ENCODE assay signal across 8 mouse cellular contexts in genomic region chr19:5796573-5797111, GRCm38 (mm10). TPM values are rescaled to one million over a fixed set of nuclear protein-coding genes. Genes with fewer than 3 reads are reported as not detected.
A peak's percentile ranks its signal among the peaks of the same experiment; 100 is the strongest.
DNase-seq lines count a peak whose midpoint lies in the region; ATAC-seq and TF ChIP-seq lines count a peak whose summit lies in the region.

No protein-coding gene starts in this region.

- H3K27ac ChIP-seq in layer of hippocampus, adult 2 months = peak overlapping the region; percentile 100
- H3K27ac ChIP-seq in cortical plate, adult 2 months (ENCODE audit: insufficient read depth, low read length) = peak overlapping the region; percentile 33; the same call in 1 of the 2 replicates
- no peak overlapping the region for H3K27ac ChIP-seq in hindbrain, embryonic 14.5 days
- peak overlapping the region; percentile 34; the same call in 1 of the 2 replicates for H3K27ac ChIP-seq in midbrain, embryonic 16.5 days (ENCODE audit: low read length)

- TF ChIP-seq CTCF in layer of hippocampus, adult 2 months (conservative IDR thresholded peaks at IDR 0.05) = no peak
- no peak for TF ChIP-seq CTCF in cortical plate, adult 2 months (IDR thresholded peaks at IDR 0.05; ENCODE audit: extremely low read depth, insufficient read depth, low read length)

- peak overlapping the region; percentile 97 for H3K4me3 ChIP-seq in layer of hippocampus, adult 2 months
- peak overlapping the region; percentile 100 for H3K4me3 ChIP-seq in cortical plate, adult 2 months (ENCODE audit: insufficient read depth, low read length)
- peak overlapping the region; percentile 95 for H3K4me3 ChIP-seq in hindbrain, embryonic 14.5 days (replicated peaks; ENCODE audit: low read length)
- peak overlapping the region; percentile 61 for H3K4me3 ChIP-seq in midbrain, embryonic 16.5 days (ENCODE audit: low read depth, low read length)

- H3K27me3 ChIP-seq in hindbrain, embryonic 14.5 days (ENCODE audit: control insufficient read depth, insufficient read depth, low read length) = no peaks in the 10 kb centered on the region
- no peaks in the 10 kb centered on the region for H3K27me3 ChIP-seq in midbrain, embryonic 16.5 days (ENCODE audit: control insufficient read depth, insufficient read depth, low read depth, low read length)

- H3K36me3 ChIP-seq in hindbrain, embryonic 14.5 days (replicated peaks; ENCODE audit: control insufficient read depth, insufficient read depth) = peaks cover 43% of the 10 kb centered on the region
- H3K36me3 ChIP-seq in midbrain, embryonic 16.5 days (ENCODE audit: control insufficient read depth, insufficient read depth, low read length) = peaks cover 17% of the 10 kb centered on the region

- no peaks in the 10 kb centered on the region for H3K4me1 ChIP-seq in cortical plate, adult 2 months (ENCODE audit: control insufficient read depth, insufficient read depth, low read length)
- H3K4me1 ChIP-seq in hindbrain, embryonic 14.5 days (replicated peaks; ENCODE audit: control insufficient read depth, insufficient read depth, low read length) = peaks cover 26% of the 10 kb centered on the region
- peaks cover 33% of the 10 kb centered on the region for H3K4me1 ChIP-seq in midbrain, embryonic 16.5 days (ENCODE audit: control insufficient read depth, insufficient read depth, low read length)

- peak; percentile 39 for TF ChIP-seq POLR2A in cortical plate, adult 2 months (IDR thresholded peaks at IDR 0.05; ENCODE audit: extremely low read depth, insufficient read depth, low read length)

- no peaks in the 10 kb centered on the region for H3K9me3 ChIP-seq in hindbrain, embryonic 14.5 days (ENCODE audit: control insufficient read depth, low read length)
- no peaks in the 10 kb centered on the region for H3K9me3 ChIP-seq in midbrain, embryonic 16.5 days (replicated peaks; ENCODE audit: control insufficient read depth, low read length, poor library complexity, severe bottlenecking)

- peak overlapping the region; percentile 66 for H3K4me2 ChIP-seq in hindbrain, embryonic 14.5 days (replicated peaks)
- H3K4me2 ChIP-seq in midbrain, embryonic 16.5 days (ENCODE audit: low read length) = peak overlapping the region; percentile 79

- ATAC-seq in hindbrain, embryonic 14.5 days (ENCODE audit: low FRiP score) = no peak
- ATAC-seq in midbrain, embryonic 16.5 days = no peak

- peak in 1 of 2 experiments; percentile 10 for DNase-seq in layer of hippocampus, adult 2 months (ENCODE audit: low spot score in 2 of 2)
- no peak for DNase-seq in layer of hippocampus, adult 18-20 months (ENCODE audit: low spot score in 2 of 2)
- DNase-seq in hindbrain, embryonic 14.5 days (ENCODE audit: low spot score) = no peak
- no peak for DNase-seq in layer of hippocampus, adult 11-12 months (ENCODE audit: low spot score)
- DNase-seq in thymus, postnatal 0 days (ENCODE audit: low spot score) = no peak
- no peak for DNase-seq in gastrocnemius, adult 8-10 months (ENCODE audit: low spot score in 2 of 2)

- H3K9ac ChIP-seq in hindbrain, embryonic 14.5 days = peak overlapping the region; percentile 98
- H3K9ac ChIP-seq in midbrain, embryonic 16.5 days (ENCODE audit: low read depth, low read length) = peak overlapping the region; percentile 60

- 58% methylated on average over 7 of the region's 7 CpGs for WGBS in hindbrain, embryonic 14.5 days
- 51% methylated on average over 7 of the region's 7 CpGs for WGBS in midbrain, embryonic 16.5 days

RNA-seq across cellular contexts. Expression of gene Scyl1, which starts 25.4 kb away (rescaled TPM):
- total RNA-seq in layer of hippocampus, adult 2 months (2021) = 10 to 100 TPM; 74.1 to 80.9 TPM
- total RNA-seq in layer of hippocampus, adult 18-20 months (2021) = 10 to 100 TPM; 77.3 to 80.3 TPM
- 120 and 124 TPM in 2 replicates for polyA plus RNA-seq in cortical plate, adult 2 months (2012; rRNA removed)
- polyA plus RNA-seq in hindbrain, embryonic 14.5 days (2014; fragmentation: Nextera tagmentation; extraction: Ambion mirVana) = 73.5 and 76.7 TPM in 2 replicates
- polyA plus RNA-seq in midbrain, embryonic 16.5 days (2015; fragmentation: Nextera tagmentation; extraction: Ambion mirVana) = 86.3 and 86.6 TPM in 2 replicates
- 38.0 and 40.9 TPM in 2 replicates for polyA plus RNA-seq in thymus, postnatal 0 days (2015; fragmentation: Nextera tagmentation; extraction: Ambion mirVana)
- total RNA-seq in gastrocnemius, adult 8-10 months (2022) = 10 to 100 TPM; 71.4 to 91.0 (median 82.6) TPM

RNA-seq across cellular contexts. Expression of gene Ltbp3, which starts 55.9 kb away (rescaled TPM):
- total RNA-seq in layer of hippocampus, adult 2 months (2021) = 10 to 100 TPM; 23.8 to 30.0 TPM
- 10 to 100 TPM; 24.3 to 27.3 TPM for total RNA-seq in layer of hippocampus, adult 18-20 months (2021)
- 54.2 and 54.9 TPM in 2 replicates for polyA plus RNA-seq in cortical plate, adult 2 months (2012; rRNA removed)
- polyA plus RNA-seq in hindbrain, embryonic 14.5 days (2014; fragmentation: Nextera tagmentation; extraction: Ambion mirVana) = 13.8 and 15.8 TPM in 2 replicates
- polyA plus RNA-seq in midbrain, embryonic 16.5 days (2015; fragmentation: Nextera tagmentation; extraction: Ambion mirVana) = 9.3 and 9.6 TPM in 2 replicates
- polyA plus RNA-seq in thymus, postnatal 0 days (2015; fragmentation: Nextera tagmentation; extraction: Ambion mirVana) = 9.7 and 10.2 TPM in 2 replicates
- 10 to 100 TPM; 32.6 to 42.8 (median 39.2) TPM for total RNA-seq in gastrocnemius, adult 8-10 months (2022)
